13 mouse cellular contexts compared by ENCODE assay signal in genomic region chr10:51291412-51292207, GRCm38 (mm10).
DNase-seq lines count a peak whose midpoint lies in the region; ATAC-seq and TF ChIP-seq lines count a peak whose summit lies in the region.
"Had no signal": no experiment of that assay in that cellular context is flagged by ENCODE, and none has a peak within 500 bp of the region (broad histone marks: within the 10 kb centered on the region; RNA-seq: fewer than 3 reads in every experiment).

No protein-coding gene starts in this region.

- no peaks in the 10 kb centered on the region for H3K36me3 ChIP-seq in intestine, postnatal 0 days (ENCODE audit: control insufficient read depth, insufficient read depth)
- no peaks in the 10 kb centered on the region for H3K36me3 ChIP-seq in intestine, embryonic 15.5 days
- no peaks in the 10 kb centered on the region for H3K36me3 ChIP-seq in forebrain, embryonic 13.5 days (ENCODE audit: poor library complexity, severe bottlenecking)
- no peaks in the 10 kb centered on the region for H3K36me3 ChIP-seq in midbrain, embryonic 13.5 days

- no peak overlapping the region for H3K4me2 ChIP-seq in intestine, postnatal 0 days (replicated peaks; ENCODE audit: low read depth)
- no peak overlapping the region for H3K4me2 ChIP-seq in intestine, embryonic 15.5 days (replicated peaks)
- H3K4me2 ChIP-seq in forebrain, embryonic 13.5 days, result no peak overlapping the region
- no peak overlapping the region for H3K4me2 ChIP-seq in midbrain, embryonic 13.5 days (replicated peaks)
- H3K4me2 ChIP-seq: heart, embryonic 11.5 days had no signal

- H3K4me1 ChIP-seq in intestine, postnatal 0 days (replicated peaks; ENCODE audit: control insufficient read depth, insufficient read depth, low read length), result no peaks in the 10 kb centered on the region
- no peaks in the 10 kb centered on the region for H3K4me1 ChIP-seq in intestine, embryonic 15.5 days (replicated peaks)
- no peaks in the 10 kb centered on the region for H3K4me1 ChIP-seq in forebrain, embryonic 13.5 days
- no peaks in the 10 kb centered on the region for H3K4me1 ChIP-seq in midbrain, embryonic 13.5 days (replicated peaks)

- peak; percentile 1 for DNase-seq in ZHBTc4 (ENCODE audit: low read depth, low spot score)
- no peak for DNase-seq in adrenal gland, postnatal 14 days
- no peak for DNase-seq in spleen, postnatal 36 days (ENCODE audit: low spot score in 2 of 2)
- no peak for DNase-seq in frontal cortex, postnatal 14 days (ENCODE audit: low spot score in 2 of 2)
- DNase-seq: kidney, postnatal 25 days; liver; thymus, postnatal 25 days had no signal

- H3K27me3 ChIP-seq in intestine, postnatal 0 days (replicated peaks; ENCODE audit: control insufficient read depth, insufficient read depth, low read length), result no peaks in the 10 kb centered on the region
- H3K27me3 ChIP-seq in intestine, embryonic 15.5 days (replicated peaks), result no peaks in the 10 kb centered on the region
- H3K27me3 ChIP-seq in forebrain, embryonic 13.5 days, result no peaks in the 10 kb centered on the region
- H3K27me3 ChIP-seq in midbrain, embryonic 13.5 days, result peaks cover 6% of the 10 kb centered on the region; the same call in 1 of the 2 replicates

- H3K4me3 ChIP-seq in intestine, postnatal 0 days (ENCODE audit: low read depth, low read length), result no peak overlapping the region
- no peak overlapping the region for H3K4me3 ChIP-seq in intestine, embryonic 15.5 days (replicated peaks)
- H3K4me3 ChIP-seq in forebrain, embryonic 13.5 days, result no peak overlapping the region
- H3K4me3 ChIP-seq in midbrain, embryonic 13.5 days (replicated peaks), result no peak overlapping the region
- H3K4me3 ChIP-seq: erythroblast, embryonic 14.5 days had no signal

- H3K9ac ChIP-seq in intestine, postnatal 0 days (ENCODE audit: low read depth, low read length), result no peak overlapping the region
- no peak overlapping the region for H3K9ac ChIP-seq in intestine, embryonic 15.5 days
- H3K9ac ChIP-seq in forebrain, embryonic 13.5 days, result no peak overlapping the region
- no peak overlapping the region for H3K9ac ChIP-seq in midbrain, embryonic 13.5 days (replicated peaks)

- H3K27ac ChIP-seq in intestine, postnatal 0 days (ENCODE audit: low read depth, low read length), result no peak overlapping the region
- H3K27ac ChIP-seq in intestine, embryonic 15.5 days, result no peak overlapping the region
- H3K27ac ChIP-seq in forebrain, embryonic 13.5 days, result no peak overlapping the region
- no peak overlapping the region for H3K27ac ChIP-seq in midbrain, embryonic 13.5 days

- WGBS in intestine, postnatal 0 days, result 30% methylated on average over 5 of the region's 5 CpGs
- 46% methylated on average over 5 of the region's 5 CpGs for WGBS in intestine, embryonic 15.5 days
- 33% methylated on average over 5 of the region's 5 CpGs for WGBS in forebrain, embryonic 13.5 days
- 32% methylated on average over 5 of the region's 5 CpGs for WGBS in midbrain, embryonic 13.5 days

- peak; percentile 63 for TF ChIP-seq CTCF in intestine, postnatal 0 days (IDR thresholded peaks at IDR 0.05; ENCODE audit: low read depth)

- H3K9me3 ChIP-seq in intestine, postnatal 0 days (ENCODE audit: control insufficient read depth), result no peaks in the 10 kb centered on the region
- H3K9me3 ChIP-seq in intestine, embryonic 15.5 days, result no peaks in the 10 kb centered on the region
- no peaks in the 10 kb centered on the region for H3K9me3 ChIP-seq in forebrain, embryonic 13.5 days (replicated peaks)
- H3K9me3 ChIP-seq in midbrain, embryonic 13.5 days, result no peaks in the 10 kb centered on the region

- no peak for ATAC-seq in intestine, postnatal 0 days
- ATAC-seq in intestine, embryonic 15.5 days, result no peak
- ATAC-seq in forebrain, embryonic 13.5 days, result peak; percentile 97
- peak; percentile 94 for ATAC-seq in midbrain, embryonic 13.5 days

Comparison
In these comparisons a context has a peak if more than half of its experiments do, and no peak if none do; other contexts are left out.
1. ATAC-seq: peak in forebrain, embryonic 13.5 days (single experiment) and midbrain, embryonic 13.5 days (single experiment); none in intestine, postnatal 0 days (single experiment) and intestine, embryonic 15.5 days (single experiment).